Mouse (Mus musculus): Measurements from ENCODE around the gene Dennd1a.

DNA sequence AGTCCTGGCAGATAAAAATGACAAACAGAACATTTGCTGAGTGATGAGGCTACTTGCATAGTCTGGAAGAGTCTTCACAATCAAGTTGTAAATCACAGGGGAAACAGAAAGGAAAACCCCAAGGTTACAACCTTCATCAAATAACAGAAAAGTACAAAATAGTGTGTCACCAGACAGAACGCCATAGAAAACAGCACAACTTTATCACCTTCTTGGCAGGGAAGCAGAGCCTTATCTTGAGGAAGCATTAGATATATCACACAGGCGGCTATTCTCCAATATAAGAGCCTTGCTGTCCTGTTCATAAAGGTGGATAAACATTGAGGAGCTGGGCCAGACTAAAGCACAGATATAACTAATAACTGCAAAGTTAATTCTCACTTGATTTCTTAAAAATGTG, 225.7 kb downstream of the Dennd1a start:
- TF ChIP-seq CTCF (conservative IDR thresholded peaks at IDR 0.05; ENCODE audit: low read length) (no peak), POU5F1 (IDR thresholded peaks at IDR 0.05; ENCODE audit: borderline replicate concordance, low read length) (no peak), NANOG (IDR thresholded peaks at IDR 0.05; ENCODE audit: borderline replicate concordance, low read length) (no peak)
